Mouse (Mus musculus) forebrain, embryonic 14.5 days (tissue): Measurements from ENCODE around the gene Gng8. TPM values are rescaled to one million over a fixed set of nuclear protein-coding genes. Genes with fewer than 3 reads are reported as not detected.
A peak's percentile ranks its signal among the peaks of the same experiment; 100 is the strongest.

ENCODE experiments used
- ATAC-seq: fragments of 200-750 bp; cut with Nextera tagmentation; 2 replicates; pipeline ENCODE4 v1.8.0; 2017; ENCODE audit warnings: mild to moderate bottlenecking, moderate library complexity
- DNase-seq: peaks from one replicate; pipeline ENCODE4 v3.0.0-alpha.2; 2015; ENCODE audit warnings: low spot score
- H3K27ac ChIP-seq: fragments of 300-500 bp; sonication (generic); 2 replicates; pipeline ENCODE4 v1.5.1; 2014; ENCODE audit warnings: low read depth, mild to moderate bottlenecking, control low read depth, low read length, moderate library complexity
- H3K27me3 ChIP-seq: fragments of 300-500 bp; sonication (generic); replicated peaks from 2 replicates; pipeline ENCODE4 v1.6.1; 2014; ENCODE audit warnings: low read length, control low read depth, mixed read lengths; ENCODE audit not compliant: control insufficient read depth, insufficient read depth
- H3K36me3 ChIP-seq: fragments of 300-500 bp; sonication (generic); 2 replicates; pipeline ENCODE4 v1.6.1; 2014; ENCODE audit warnings: low read length, control low read depth; ENCODE audit not compliant: control insufficient read depth, insufficient read depth
- H3K4me1 ChIP-seq: fragments of 300-500 bp; sonication (generic); 2 replicates; pipeline ENCODE4 v1.6.1; 2014; ENCODE audit warnings: antibody characterized with exemption, low read length, control low read depth; ENCODE audit not compliant: control insufficient read depth, insufficient read depth
- H3K4me2 ChIP-seq: fragments of 300-500 bp; sonication (generic); 2 replicates; pipeline ENCODE4 v1.6.1; 2014; ENCODE audit warnings: mild to moderate bottlenecking, control low read depth, low read length
- H3K4me3 ChIP-seq: fragments of 300-500 bp; sonication (generic); 2 replicates; pipeline ENCODE4 v1.5.1; 2014; ENCODE audit warnings: low read depth, low read length, control low read depth
- H3K9ac ChIP-seq: fragments of 300-500 bp; sonication (generic); 2 replicates; pipeline ENCODE4 v1.6.1; 2014; ENCODE audit warnings: mild to moderate bottlenecking, low read length, control low read depth, moderate library complexity
- H3K9me3 ChIP-seq: fragments of 300-500 bp; sonication (generic); replicated peaks from 2 replicates; pipeline ENCODE4 v1.6.1; 2016; ENCODE audit warnings: low read length, control low read depth, mixed read lengths; ENCODE audit not compliant: control insufficient read depth
- WGBS: fragments of 180-500 bp; shearing (Covaris S2); extraction: QIAGEN DNeasy Blood & Tissue Kit; methylation state at CpG from one replicate; pipeline ENCODE4 v1.1.7; 2014; 5-methylcytosine and 5-hydroxymethylcytosine counted together
- polyA plus RNA-seq: library from polyadenylated mRNA; unstranded; fragments of >200 nt; fragmentation: Nextera tagmentation; extraction: Ambion mirVana; gene quantifications from 2 replicates; pipeline ENCODE4 v1.2.1, GENCODE M21; 2014

The Gng8 gene
- polyA plus RNA-seq, 1 experiment from 2014 or later: 11.0 TPM

- Histone ChIP-seq H3K9me3 (no peaks in the 10 kb centered on the region), H3K4me3 (no peak overlapping the region), H3K27me3 (no peaks in the 10 kb centered on the region), H3K9ac (no peak overlapping the region), H3K4me2 (no peak overlapping the region), H3K36me3 (peaks cover 32% of the 10 kb centered on the region), H3K4me1 (peaks cover 9% of the 10 kb centered on the region; the same call in 1 of the 2 replicates), H3K27ac (no peak overlapping the region)
- ATAC-seq: no peak
- 11% methylated on average over 17 of the region's 17 CpGs for WGBS
- peak; percentile 49 for DNase-seq
Measured at GRCm38 (mm10) chr7:16848579-16848978, 43.0 kb upstream of the Gng8 start.

GRCm38 (mm10) chr7:16851636-16852035, 40.0 kb upstream of the Gng8 start:
- H3K4me2 ChIP-seq: no peak overlapping the region
- WGBS: 92% methylated on average over 4 of the region's 4 CpGs
- H3K9me3 ChIP-seq: no peaks in the 10 kb centered on the region
- H3K4me1 ChIP-seq: no peaks in the 10 kb centered on the region
- DNase-seq: no peak
- peaks cover 58% of the 10 kb centered on the region for H3K36me3 ChIP-seq
- no peak for ATAC-seq
- H3K9ac ChIP-seq: no peak overlapping the region
- H3K4me3 ChIP-seq: no peak overlapping the region
- no peak overlapping the region for H3K27ac ChIP-seq
- no peaks in the 10 kb centered on the region for H3K27me3 ChIP-seq

- Histone ChIP-seq H3K27ac (no peak overlapping the region), H3K9ac (no peak overlapping the region), H3K27me3 (no peaks in the 10 kb centered on the region), H3K4me2 (no peak overlapping the region), H3K4me1 (no peaks in the 10 kb centered on the region), H3K9me3 (no peaks in the 10 kb centered on the region), H3K36me3 (peaks cover 70% of the 10 kb centered on the region), H3K4me3 (no peak overlapping the region)
- ATAC-seq: no peak
- no peak for DNase-seq
- WGBS: 88% methylated on average over 14 of the region's 14 CpGs
Measured at GRCm38 (mm10) chr7:16853302-16853831, 38.2 kb upstream of the Gng8 start.

- H3K9me3 ChIP-seq: no peaks in the 10 kb centered on the region
- no peak overlapping the region for H3K4me3 ChIP-seq
- no peak overlapping the region for H3K4me2 ChIP-seq
- WGBS: 18% methylated on average over 17 of the region's 17 CpGs
- peaks cover 44% of the 10 kb centered on the region for H3K36me3 ChIP-seq
- ATAC-seq: no peak
- H3K27ac ChIP-seq: no peak overlapping the region
- no peaks in the 10 kb centered on the region for H3K27me3 ChIP-seq
- no peaks in the 10 kb centered on the region for H3K4me1 ChIP-seq
- peak; percentile 41 for DNase-seq
- H3K9ac ChIP-seq: no peak overlapping the region
Measured at GRCm38 (mm10) chr7:16858336-16858735, 33.2 kb upstream of the Gng8 start.

- 25% methylated on average over 5 of the region's 5 CpGs for WGBS
Measured at GRCm38 (mm10) chr7:16859902-16860651, 31.5 kb upstream of the Gng8 start.

GRCm38 (mm10) chr7:16867488-16867887, 24.1 kb upstream of the Gng8 start:
- ATAC-seq (no peak), DNase-seq (no peak)
- no peak overlapping the region for H3K4me3 ChIP-seq
- no peak overlapping the region for H3K4me2 ChIP-seq
- H3K4me1 ChIP-seq: no peaks in the 10 kb centered on the region
- no peaks in the 10 kb centered on the region for H3K27me3 ChIP-seq
- H3K36me3 ChIP-seq: peaks cover 22% of the 10 kb centered on the region
- 89% methylated on average over 3 of the region's 3 CpGs for WGBS
- no peaks in the 10 kb centered on the region for H3K9me3 ChIP-seq
- H3K9ac ChIP-seq: no peak overlapping the region
- H3K27ac ChIP-seq: no peak overlapping the region

More at GRCm38 (mm10) chr7:16859902-16860651, 31.5 kb upstream of the Gng8 start:
- Histone ChIP-seq H3K36me3 (peaks cover 37% of the 10 kb centered on the region), H3K4me2 (no peak overlapping the region), H3K9ac (no peak overlapping the region), H3K27me3 (no peaks in the 10 kb centered on the region), H3K4me3 (no peak overlapping the region), H3K27ac (no peak overlapping the region), H3K4me1 (no peaks in the 10 kb centered on the region), H3K9me3 (no peaks in the 10 kb centered on the region)
- DNase-seq (peak; percentile 69), ATAC-seq (no peak)

- ATAC-seq (peak; percentile 96), DNase-seq (peak; percentile 94)
- no peaks in the 10 kb centered on the region for H3K27me3 ChIP-seq
- WGBS: 8% methylated on average over 16 of the region's 16 CpGs
- peak overlapping the region; percentile 51 for H3K9ac ChIP-seq
- H3K4me2 ChIP-seq: peak overlapping the region; percentile 49
- H3K9me3 ChIP-seq: no peaks in the 10 kb centered on the region
- peak overlapping the region; percentile 58; the same call in 1 of the 2 replicates for H3K27ac ChIP-seq
- peak overlapping the region; percentile 24 for H3K4me3 ChIP-seq
- no peaks in the 10 kb centered on the region for H3K4me1 ChIP-seq
- peaks cover 16% of the 10 kb centered on the region for H3K36me3 ChIP-seq
Measured at GRCm38 (mm10) chr7:16869497-16869896, 22.1 kb upstream of the Gng8 start.

GRCm38 (mm10) chr7:16871600-16871999, 20.0 kb upstream of the Gng8 start:
- Histone ChIP-seq H3K36me3 (0 out of 2 replicates have a peak, but pooled peaks cover 7% of the 10 kb centered on the region), H3K4me1 (peaks cover 10% of the 10 kb centered on the region), H3K9me3 (no peaks in the 10 kb centered on the region), H3K9ac (no peak overlapping the region), H3K4me2 (no peak overlapping the region), H3K27me3 (no peaks in the 10 kb centered on the region), H3K27ac (no peak overlapping the region), H3K4me3 (no peak overlapping the region)
- ATAC-seq: no peak
- WGBS: 88% methylated on average over 10 of the region's 10 CpGs
- DNase-seq: no peak

- Histone ChIP-seq H3K9me3 (no peaks in the 10 kb centered on the region), H3K27ac (no peak overlapping the region), H3K4me3 (no peak overlapping the region), H3K27me3 (no peaks in the 10 kb centered on the region), H3K4me2 (no peak overlapping the region), H3K9ac (no peak overlapping the region), H3K4me1 (peaks cover 15% of the 10 kb centered on the region), H3K36me3 (0 out of 2 replicates have a peak, but pooled peaks cover 7% of the 10 kb centered on the region)
- ATAC-seq: no peak
- 96% methylated on average over 9 of the region's 9 CpGs for WGBS
- no peak for DNase-seq
Measured at GRCm38 (mm10) chr7:16872478-16872877, 19.1 kb upstream of the Gng8 start.
